Mouse (Mus musculus) limb, embryonic 11.5 days (tissue): ENCODE results near the gene Cyb561. TPM values are rescaled to one million over a fixed set of nuclear protein-coding genes. Genes with fewer than 3 reads are reported as not detected.

Experiments
- ATAC-seq: fragments of 200-750 bp; cut with Nextera tagmentation; 2 replicates; pipeline ENCODE4 v1.8.0; 2017; ENCODE audit warnings: low read depth; ENCODE audit not compliant: insufficient number of reproducible peaks, low FRiP score, low TSS enrichment
- DNase-seq: peaks from one replicate; pipeline ENCODE4 v3.0.0-alpha.2; 2015; ENCODE audit warnings: low spot score
- H3K27ac ChIP-seq: fragments of 300-500 bp; sonication (generic); replicated peaks from 2 replicates; pipeline ENCODE4 v1.5.1; 2014; ENCODE audit warnings: low read depth, mild to moderate bottlenecking, low read length
- H3K27me3 ChIP-seq: fragments of 300-500 bp; sonication (generic); 2 replicates; pipeline ENCODE4 v1.6.1; 2014; ENCODE audit warnings: mild to moderate bottlenecking, low read length, mixed read lengths; ENCODE audit not compliant: control insufficient read depth, insufficient read depth
- H3K36me3 ChIP-seq: fragments of 300-500 bp; sonication (generic); 2 replicates; pipeline ENCODE4 v1.6.1; 2014; ENCODE audit warnings: mild to moderate bottlenecking, low read length, moderate library complexity, mixed read lengths; ENCODE audit not compliant: control insufficient read depth, insufficient read depth
- H3K4me1 ChIP-seq: fragments of 300-500 bp; sonication (generic); 2 replicates; pipeline ENCODE4 v1.6.1; 2014; ENCODE audit warnings: low read length, mixed read lengths; ENCODE audit not compliant: control insufficient read depth, insufficient read depth
- H3K4me2 ChIP-seq: fragments of 300-500 bp; sonication (generic); 2 replicates; pipeline ENCODE4 v1.6.1; 2014; ENCODE audit warnings: low read depth, mild to moderate bottlenecking, moderate library complexity; ENCODE audit not compliant: severe bottlenecking
- H3K4me3 ChIP-seq: fragments of 300-500 bp; sonication (generic); 2 replicates; pipeline ENCODE4 v1.5.1; 2014; ENCODE audit warnings: low read depth, low read length
- H3K9ac ChIP-seq: fragments of 300-500 bp; sonication (generic); 2 replicates; pipeline ENCODE4 v1.6.1; 2014; ENCODE audit warnings: mild to moderate bottlenecking, low read length
- H3K9me3 ChIP-seq: fragments of 300-500 bp; sonication (generic); 2 replicates; pipeline ENCODE4 v1.6.1; 2016; ENCODE audit warnings: low read length; ENCODE audit not compliant: control insufficient read depth
- WGBS: fragments of 180-500 bp; shearing (Covaris S2); extraction: QIAGEN DNeasy Blood & Tissue Kit; methylation state at CpG from one replicate; pipeline ENCODE4 v1.1.7; 2014; 5-methylcytosine and 5-hydroxymethylcytosine counted together
- polyA plus RNA-seq: library from polyadenylated mRNA; unstranded; fragments of >200 nt; fragmentation: Nextera tagmentation; extraction: Ambion mirVana; gene quantifications from 2 replicates; pipeline ENCODE4 v1.2.1, GENCODE M21; 2014

Gene Cyb561
- polyA plus RNA-seq, 1 experiment from 2014 or later: 8.7 TPM

- 93% methylated on average over 1 of the region's 1 CpGs for WGBS
- Histone ChIP-seq H3K27me3 (no peaks in the 10 kb centered on the region), H3K4me1 (no peaks in the 10 kb centered on the region), H3K9ac (no peak overlapping the region), H3K27ac (no peak overlapping the region), H3K9me3 (no peaks in the 10 kb centered on the region), H3K4me2 (no peak overlapping the region), H3K36me3 (no peaks in the 10 kb centered on the region), H3K4me3 (no peak overlapping the region)
- ATAC-seq (no peak), DNase-seq (no peak)
Measured at GRCm38 (mm10) chr11:105885558-105885957, 67.6 kb downstream of the Cyb561 start.

Other genes starting within 250 kb of the Cyb561 start
- 0.09 and 0.15 TPM in 2 replicates for gene Ace, start 14.6 kb upstream of the Cyb561 start, polyA plus RNA-seq
- gene Ace3, start 41.3 kb upstream of the Cyb561 start, polyA plus RNA-seq: not detected in 2 replicates
- 0.14 and 0.39 TPM in 2 replicates for gene Kcnh6, start 54.8 kb upstream of the Cyb561 start, polyA plus RNA-seq
- gene Dcaf7, start 83.5 kb upstream of the Cyb561 start, polyA plus RNA-seq: 75.3 and 82.5 TPM in 2 replicates
- gene Taco1, start 112.7 kb upstream of the Cyb561 start, polyA plus RNA-seq: 10.3 and 12.9 TPM in 2 replicates
- 20.9 and 26.1 TPM in 2 replicates for gene Map3k3, start 131.3 kb upstream of the Cyb561 start, polyA plus RNA-seq
- gene Gm10840, start 207.5 kb upstream of the Cyb561 start, polyA plus RNA-seq: 0.64 TPM in 1 of 2 replicates, not detected in the other
- gene Limd2, start 207.5 kb upstream of the Cyb561 start, polyA plus RNA-seq: 516 and 591 TPM in 2 replicates
- gene Strada, start 248.8 kb upstream of the Cyb561 start, polyA plus RNA-seq: 36.7 and 40.0 TPM in 2 replicates